Mouse (Mus musculus) bone marrow macrophage, adult 2 months (primary cell): ENCODE results near the gene Iqschfp.

ENCODE experiments used
- CTCF ChIP-seq: IDR thresholded peaks from 2 replicates; pipeline ENCODE4 v1.5.1; 2012; ENCODE audit warnings: low read depth, mild to moderate bottlenecking, low read length, moderate library complexity
- POLR2A ChIP-seq: IDR thresholded peaks from 2 replicates; pipeline ENCODE4 v1.6.1; 2012; ENCODE audit warnings: mild to moderate bottlenecking, low read depth, low read length, borderline replicate concordance

- no peak for TF ChIP-seq CTCF
- TF ChIP-seq POLR2A = no peak
Measured at GRCm38 (mm10) chr3:68608848-68609497, 716.9 kb downstream of the Iqschfp start.
